Mouse (Mus musculus) MEL (cell line): ENCODE results near the gene Limk1. TPM values are rescaled to one million over a fixed set of nuclear protein-coding genes. Genes with fewer than 3 reads are reported as not detected.

Source experiments
- DNase-seq: peaks from one replicate; pipeline ENCODE4 v3.0.0; 2011; ENCODE audit warnings: low read depth, low spot score
- H3K27ac ChIP-seq: 2 replicates; pipeline ENCODE4 v1.5.1; 2012; ENCODE audit warnings: low read depth, mild to moderate bottlenecking, control low read depth, low read length, moderate library complexity; ENCODE audit not compliant: control insufficient read depth
- H3K27me3 ChIP-seq, 2 experiments: fragments of 150-350 bp in 1 of 2; sonication (generic) in 1 of 2; 2 replicates each; pipeline ENCODE4 v1.6.1; 2012; ENCODE audit warnings: low read length in 2 of 2, mild to moderate bottlenecking in 2 of 2, improper control_type of control experiment in 1 of 2, moderate library complexity in 1 of 2; ENCODE audit not compliant: insufficient read depth in 2 of 2, control insufficient read depth in 1 of 2
- H3K36me3 ChIP-seq, 2 experiments: 2 replicates each; pipeline ENCODE4 v1.6.1; 2012 to 2014; ENCODE audit warnings: low read length in 2 of 2, improper control_type of control experiment in 1 of 2, inconsistent platforms in 1 of 2, mild to moderate bottlenecking in 1 of 2; ENCODE audit not compliant: insufficient read depth in 2 of 2, control insufficient read depth in 1 of 2
- H3K4me1 ChIP-seq, 2 experiments: fragments of 150-350 bp in 1 of 2; sonication (generic) in 1 of 2; 2 replicates each; pipeline ENCODE4 v1.6.1; 2012; ENCODE audit warnings: low read length in 2 of 2, improper control_type of control experiment in 1 of 2, mild to moderate bottlenecking in 1 of 2; ENCODE audit not compliant: insufficient read depth in 2 of 2, control insufficient read depth in 1 of 2
- H3K4me3 ChIP-seq, 2 experiments: fragments of 150-350 bp in 1 of 2; sonication (generic) in 1 of 2; 2 replicates each; pipeline ENCODE4 v1.5.1; 2012; ENCODE audit warnings: low read depth in 2 of 2, low read length in 2 of 2, mild to moderate bottlenecking in 2 of 2, moderate library complexity in 2 of 2, control low read depth in 1 of 2, improper control_type of control experiment in 1 of 2; ENCODE audit not compliant: control insufficient read depth in 1 of 2, insufficient read depth in 1 of 2
- H3K79me2 ChIP-seq: 2 replicates; pipeline ENCODE4 v1.6.1; 2012; ENCODE audit warnings: mild to moderate bottlenecking, low read length, moderate library complexity; ENCODE audit not compliant: control insufficient read depth, poor library complexity, insufficient read depth
- H3K9ac ChIP-seq: 2 replicates; pipeline ENCODE4 v1.6.1; 2012; ENCODE audit warnings: low read depth, mild to moderate bottlenecking, control low read depth, low read length, moderate library complexity; ENCODE audit not compliant: control insufficient read depth, poor library complexity, severe bottlenecking
- H3K9me3 ChIP-seq: fragments of 150-350 bp; sonication (generic); replicated peaks from 2 replicates; pipeline ENCODE4 v1.6.1; 2012; ENCODE audit warnings: mild to moderate bottlenecking, low read length, improper control_type of control experiment, moderate library complexity; ENCODE audit not compliant: insufficient read depth
- BHLHE40 ChIP-seq: IDR thresholded peaks from 2 replicates; pipeline ENCODE4 v1.6.1; 2012; ENCODE audit warnings: low read depth, mild to moderate bottlenecking, inconsistent platforms, low read length, improper control_type of control experiment, borderline replicate concordance
- CHD2 ChIP-seq: IDR thresholded peaks from 2 replicates; pipeline ENCODE4 v1.6.1; 2011; ENCODE audit warnings: low read length, improper control_type of control experiment
- CTCF ChIP-seq, 3 experiments: IDR thresholded peaks in 2 of 3; conservative IDR thresholded peaks in 1 of 3; 2 replicates each; pipeline ENCODE4 v1.5.1; 2011 to 2012; ENCODE audit warnings: low read length in 3 of 3, low read depth in 2 of 3, mild to moderate bottlenecking in 2 of 3, improper control_type of control experiment in 1 of 3, inconsistent platforms in 1 of 3, mixed read lengths in 1 of 3, moderate library complexity in 1 of 3; ENCODE audit not compliant: control insufficient read depth in 1 of 3, insufficient read depth in 1 of 3, poor library complexity in 1 of 3, severe bottlenecking in 1 of 3
- E2F4 ChIP-seq: IDR thresholded peaks from 2 replicates; pipeline ENCODE4 v1.6.1; 2011; ENCODE audit warnings: low read depth, low read length, improper control_type of control experiment, borderline replicate concordance
- ELF1 ChIP-seq: IDR thresholded peaks from 2 replicates; pipeline ENCODE4 v1.6.1; 2014; ENCODE audit warnings: low read depth, mild to moderate bottlenecking, inconsistent platforms, low read length, improper control_type of control experiment, moderate library complexity
- EP300 ChIP-seq, 2 experiments: IDR thresholded peaks; 2 replicates each; pipeline ENCODE4 v1.6.1; 2011; ENCODE audit warnings: improper control_type of control experiment in 2 of 2, low read length in 2 of 2, low read depth in 1 of 2, mild to moderate bottlenecking in 1 of 2
- ETS1 ChIP-seq: IDR thresholded peaks from 2 replicates; pipeline ENCODE4 v1.6.1; 2012; ENCODE audit warnings: low read depth, mild to moderate bottlenecking, inconsistent platforms, low read length, improper control_type of control experiment, moderate library complexity
- GATA1 ChIP-seq: IDR thresholded peaks from 2 replicates; pipeline ENCODE4 v1.6.1; 2011; ENCODE audit warnings: low read depth, low read length, improper control_type of control experiment
- HCFC1 ChIP-seq: IDR thresholded peaks from 2 replicates; pipeline ENCODE4 v1.6.1; 2012; ENCODE audit warnings: low read depth, mild to moderate bottlenecking, inconsistent platforms, low read length, improper control_type of control experiment, moderate library complexity
- JUND ChIP-seq: IDR thresholded peaks from 2 replicates; pipeline ENCODE4 v1.6.1; 2011; ENCODE audit warnings: low read depth, mild to moderate bottlenecking, improper control_type of control experiment, low read length
- KAT2A ChIP-seq: conservative IDR thresholded peaks from 2 replicates; pipeline ENCODE4 v1.6.1; 2012; ENCODE audit warnings: low read depth, low read length, improper control_type of control experiment, inconsistent platforms
- MAX ChIP-seq: IDR thresholded peaks from 2 replicates; pipeline ENCODE4 v1.6.1; 2011; ENCODE audit warnings: low read length, improper control_type of control experiment
- MAZ ChIP-seq: IDR thresholded peaks from 2 replicates; pipeline ENCODE4 v1.6.1; 2012; ENCODE audit warnings: low read depth, mild to moderate bottlenecking, inconsistent platforms, low read length, improper control_type of control experiment
- MXI1 ChIP-seq: IDR thresholded peaks from 2 replicates; pipeline ENCODE4 v1.6.1; 2011; ENCODE audit warnings: mild to moderate bottlenecking, low read depth, low read length, improper control_type of control experiment
- MYB ChIP-seq: IDR thresholded peaks from 2 replicates; pipeline ENCODE4 v1.6.1; 2011; ENCODE audit warnings: mild to moderate bottlenecking, low read depth, low read length, improper control_type of control experiment
- MYC ChIP-seq: IDR thresholded peaks from 2 replicates; pipeline ENCODE4 v1.6.1; 2011; ENCODE audit warnings: low read depth, mild to moderate bottlenecking, low read length, improper control_type of control experiment, moderate library complexity
- NELFE ChIP-seq: IDR thresholded peaks from 2 replicates; pipeline ENCODE4 v1.6.1; 2011; ENCODE audit warnings: low read depth, low read length, improper control_type of control experiment
- POLR2A ChIP-seq, 2 experiments: IDR thresholded peaks; 2 replicates each; pipeline ENCODE4 v1.6.1; 2011 to 2012; ENCODE audit warnings: low read length in 2 of 2, mild to moderate bottlenecking in 2 of 2, control low read depth in 1 of 2, improper control_type of control experiment in 1 of 2, low read depth in 1 of 2, moderate library complexity in 1 of 2; ENCODE audit not compliant: control insufficient read depth in 1 of 2, insufficient read depth in 1 of 2, poor library complexity in 1 of 2
- POLR2AphosphoS2 ChIP-seq: IDR thresholded peaks from 2 replicates; pipeline ENCODE4 v1.6.1; 2011; ENCODE audit warnings: low read length, improper control_type of control experiment
- POLR2AphosphoS5 ChIP-seq: IDR thresholded peaks from 2 replicates; pipeline ENCODE4 v1.6.1; 2012; ENCODE audit warnings: low read depth, borderline replicate concordance, mild to moderate bottlenecking, inconsistent platforms, low read length, moderate library complexity, mixed read lengths
- RAD21 ChIP-seq: IDR thresholded peaks from 2 replicates; pipeline ENCODE4 v1.6.1; 2011; ENCODE audit warnings: mild to moderate bottlenecking, low read depth, low read length, improper control_type of control experiment
- RCOR1 ChIP-seq: IDR thresholded peaks from 2 replicates; pipeline ENCODE4 v1.6.1; 2012; ENCODE audit warnings: low read depth, mild to moderate bottlenecking, inconsistent platforms, low read length, improper control_type of control experiment
- SIN3A ChIP-seq: IDR thresholded peaks from 2 replicates; pipeline ENCODE4 v1.6.1; 2012; ENCODE audit warnings: low read length, improper control_type of control experiment, inconsistent platforms
- SMC3 ChIP-seq: IDR thresholded peaks from 2 replicates; pipeline ENCODE4 v1.6.1; 2011; ENCODE audit warnings: low read depth, low read length, improper control_type of control experiment
- TBP ChIP-seq: IDR thresholded peaks from 2 replicates; pipeline ENCODE4 v1.8.0; 2011; ENCODE audit warnings: low read depth, low read length, improper control_type of control experiment
- TCF12 ChIP-seq: IDR thresholded peaks from 2 replicates; pipeline ENCODE4 v1.6.1; 2014; ENCODE audit warnings: low read depth, mild to moderate bottlenecking, inconsistent platforms, low read length, improper control_type of control experiment, moderate library complexity
- USF1 ChIP-seq: IDR thresholded peaks from 2 replicates; pipeline ENCODE4 v1.6.1; 2014; ENCODE audit warnings: low read depth, mild to moderate bottlenecking, inconsistent platforms, low read length, improper control_type of control experiment, moderate library complexity
- ZMIZ1 ChIP-seq: IDR thresholded peaks from 2 replicates; pipeline ENCODE4 v1.6.1; 2012; ENCODE audit warnings: low read depth, mild to moderate bottlenecking, inconsistent platforms, low read length, improper control_type of control experiment, moderate library complexity
- ZNF384 ChIP-seq: IDR thresholded peaks from 2 replicates; pipeline ENCODE4 v1.6.1; 2012; ENCODE audit warnings: low read depth, mild to moderate bottlenecking, inconsistent platforms, low read length, improper control_type of control experiment
- polyA plus RNA-seq, 2 experiments: library from polyadenylated mRNA; stranded (reverse) in 1 of 2; unstranded in 1 of 2; fragments of >175 nt in 1 of 2; fragments of >200 nt in 1 of 2; gene quantifications; 2 replicates each; pipeline versions ENCODE4 v1.2.1 to v1.2.4; 2012; ENCODE audit warnings: low replicate concordance in 2 of 2, low read depth in 1 of 2; ENCODE audit not compliant: insufficient read length in 2 of 2, insufficient read depth in 1 of 2, missing spikeins in 1 of 2
- total RNA-seq: library from RNA; depleted of rRNA; stranded (reverse); fragments of 300-350 nt; gene quantifications from 2 replicates; pipeline ENCODE4 v1.2.3, GENCODE M21; 2012

Limk1 gene
- total and polyA plus RNA-seq, 3 experiments = 7.3 to 14.8 TPM; not detected in 1

DNA sequence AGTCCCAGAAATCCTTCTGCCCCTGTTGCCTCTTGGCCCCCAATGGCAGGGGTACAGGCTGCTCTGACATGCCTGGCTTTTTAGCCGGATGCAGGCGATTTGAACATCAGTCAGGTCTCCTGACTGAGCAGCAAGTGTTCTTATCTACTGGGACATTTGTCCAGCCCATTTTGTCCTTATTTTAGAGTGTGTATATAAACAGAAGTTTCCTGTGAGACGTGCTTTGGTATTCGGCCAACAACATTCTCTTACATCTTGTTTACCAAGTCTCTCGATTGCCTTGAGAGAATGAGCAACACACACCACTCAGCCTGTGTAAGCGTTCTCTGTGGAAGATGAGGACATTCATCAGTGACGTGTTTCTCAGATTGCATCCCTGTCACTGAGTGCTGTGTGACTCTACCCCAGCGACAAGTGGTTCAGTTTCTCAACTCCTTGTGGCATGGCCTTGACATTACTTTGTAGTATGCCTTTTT lies 43.7 kb downstream of the Limk1 start:
- no peak overlapping the region for H3K4me3 ChIP-seq
- TF ChIP-seq CHD2 (no peak), NELFE (no peak), POLR2A (IDR thresholded peaks at IDR 0.05; ENCODE audit: control insufficient read depth in 1 of 2, insufficient read depth in 1 of 2, low read depth in 1 of 2, low read length in 2 of 2, poor library complexity in 1 of 2) (no peak), POLR2AphosphoS5 (no peak), TBP (no peak), HCFC1 (no peak), E2F4 (no peak), TCF12 (no peak), MYB (no peak), MAZ (no peak), RCOR1 (no peak), KAT2A (no peak), ETS1 (no peak), ELF1 (no peak), CTCF (IDR thresholded peaks at IDR 0.05 in 2 of 3, conservative IDR thresholded peaks at IDR 0.05 in 1 of 3; ENCODE audit: control insufficient read depth in 1 of 3, insufficient read depth in 1 of 3, low read depth in 2 of 3, low read length in 3 of 3, poor library complexity in 1 of 3, severe bottlenecking in 1 of 3) (no peak), BHLHE40 (no peak), EP300 (IDR thresholded peaks at IDR 0.05; ENCODE audit: low read depth in 1 of 2, low read length in 2 of 2) (no peak), MAX (no peak), POLR2AphosphoS2 (no peak)
- H3K79me2 ChIP-seq = no peaks in the 10 kb centered on the region
- H3K36me3 ChIP-seq = peaks cover 0 to 5% of the 10 kb centered on the region in 2 experiments; a peak in 2 of 4 replicates
- no peak overlapping the region for H3K9ac ChIP-seq
- H3K4me1 ChIP-seq = peaks cover 5 to 6% of the 10 kb centered on the region in 2 experiments
- H3K27ac ChIP-seq = no peak overlapping the region
- no peaks in the 10 kb centered on the region for H3K27me3 ChIP-seq
- H3K9me3 ChIP-seq = no peaks in the 10 kb centered on the region
- DNase-seq = no peak

DNA sequence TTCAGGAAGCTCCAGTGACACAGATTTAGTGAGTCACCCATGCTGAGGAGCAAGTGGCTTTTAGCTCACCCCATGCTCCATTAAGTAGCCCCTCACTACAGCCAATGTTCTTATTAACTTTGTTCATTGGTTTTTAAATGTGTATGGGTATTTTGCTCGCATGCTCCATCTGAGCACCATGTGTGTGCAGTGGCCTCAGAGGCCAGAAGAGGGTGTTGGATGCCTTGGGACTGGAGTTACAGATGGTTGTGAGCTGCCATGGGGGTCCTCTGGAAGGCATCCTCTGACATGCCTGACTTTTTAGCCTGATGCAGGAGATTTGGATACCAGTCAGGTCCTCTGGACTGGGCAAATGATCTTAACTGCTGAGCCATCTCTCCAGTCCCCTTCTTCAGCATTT lies 44.3 kb downstream of the Limk1 start:
- H3K27ac ChIP-seq = no peak overlapping the region
- H3K27me3 ChIP-seq = no peaks in the 10 kb centered on the region
- H3K9me3 ChIP-seq = no peaks in the 10 kb centered on the region
- TF ChIP-seq MXI1 (no peak), POLR2A (IDR thresholded peaks at IDR 0.05; ENCODE audit: control insufficient read depth in 1 of 2, insufficient read depth in 1 of 2, low read depth in 1 of 2, low read length in 2 of 2, poor library complexity in 1 of 2) (no peak), RAD21 (no peak), SIN3A (no peak), CHD2 (no peak), ZNF384 (no peak), ZMIZ1 (no peak), MAX (no peak), GATA1 (no peak), SMC3 (no peak), MAZ (no peak), JUND (no peak), MYC (no peak), POLR2AphosphoS2 (no peak), POLR2AphosphoS5 (no peak), CTCF (IDR thresholded peaks at IDR 0.05 in 2 of 3, conservative IDR thresholded peaks at IDR 0.05 in 1 of 3; ENCODE audit: control insufficient read depth in 1 of 3, insufficient read depth in 1 of 3, low read depth in 2 of 3, low read length in 3 of 3, poor library complexity in 1 of 3, severe bottlenecking in 1 of 3) (no peak), ETS1 (no peak), USF1 (no peak), NELFE (no peak), ELF1 (no peak)
- TF ChIP-seq, all 39 proteins: peak for 0
- peaks cover 2% of the 10 kb centered on the region for H3K79me2 ChIP-seq
- peaks cover 0 to 6% of the 10 kb centered on the region in 2 experiments; a peak in 2 of 4 replicates for H3K36me3 ChIP-seq
- no peak overlapping the region for H3K4me3 ChIP-seq
- peaks cover 5 to 8% of the 10 kb centered on the region in 2 experiments for H3K4me1 ChIP-seq
- no peak overlapping the region for H3K9ac ChIP-seq
- DNase-seq = no peak
